Mouse (Mus musculus) Patski (cell line): ENCODE measurements around the gene H1fnt. TPM values are rescaled to one million over a fixed set of nuclear protein-coding genes. Genes with fewer than 3 reads are reported as not detected.

ENCODE experiments used
- ATAC-seq: fragments of 100-300 bp; one replicate; pipeline ENCODE4 v1.8.0; 2021
- CTCF ChIA-PET: fragments of 350-600 bp; sonication (Branson Sonifier 250); formaldehyde crosslinking; loops from one replicate; lab custom pipeline; 2022; ENCODE audit warnings: inconsistent platforms; lab: Charles Lee
- POLR2A ChIA-PET: fragments of 350-600 bp; sonication (Branson Sonifier 250); formaldehyde crosslinking; loops from one replicate; lab custom pipeline; 2022; ENCODE audit warnings: antibody characterized with exemption, inconsistent platforms; lab: Charles Lee
- DNase-seq: peaks from one replicate; pipeline ENCODE4 v3.0.0-alpha.2; 2011; ENCODE audit warnings: low read depth, low spot score
- H3K27me3 ChIP-seq: fragments of 371-371 bp; one replicate; pipeline ENCODE4 v1.5.1; 2021
- CTCF ChIP-seq: fragments of 100-300 bp; IDR thresholded peaks from one replicate; pipeline ENCODE4 v1.5.1; 2021
- in situ Hi-C: fragments of 300-500 bp; cut with MboI; formaldehyde crosslinking; loops from 3 replicates; pipeline ENCODE4 v1.11.1; 2018; ENCODE audit warnings: low pct_unique_long_range_greater_than_20kb, mixed read lengths
- polyA plus RNA-seq: library from polyadenylated mRNA; unstranded; gene quantifications from one replicate; pipeline ENCODE4 v1.2.3, GENCODE M21; 2021

H1fnt gene
- polyA plus RNA-seq: not detected

DNA sequence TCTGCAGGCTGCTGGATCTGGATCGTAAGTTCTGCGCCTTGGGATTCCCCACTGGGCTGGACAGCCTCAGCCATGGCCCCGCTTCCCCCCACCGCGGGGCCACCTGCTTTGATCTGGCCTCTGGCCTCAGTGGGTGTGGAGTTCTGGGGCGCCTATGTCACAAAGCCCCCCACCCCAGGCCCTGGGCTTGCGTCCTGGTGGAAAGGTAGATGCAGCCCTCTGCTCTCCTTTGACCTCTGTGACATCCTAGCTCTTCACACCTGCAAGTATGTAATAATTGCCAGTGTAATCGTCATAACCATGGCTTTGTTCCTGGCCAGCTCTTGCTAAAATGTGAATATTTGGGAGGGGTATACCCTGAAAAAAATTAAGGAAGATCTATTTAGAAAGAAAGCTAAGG lies at the start of gene H1fnt:
Gene H1fnt, minus strand, starts transcription at position 101 of the 400 bp plus-strand sequence.
- ChIA-PET POLR2A (no interaction called here), CTCF (no interaction called here)
- TF ChIP-seq CTCF: no peak
- H3K27me3 ChIP-seq: no peaks in the 10 kb centered on the region
- ATAC-seq (no peak), DNase-seq (no peak)
- in situ Hi-C loops: no loop called here

DNA sequence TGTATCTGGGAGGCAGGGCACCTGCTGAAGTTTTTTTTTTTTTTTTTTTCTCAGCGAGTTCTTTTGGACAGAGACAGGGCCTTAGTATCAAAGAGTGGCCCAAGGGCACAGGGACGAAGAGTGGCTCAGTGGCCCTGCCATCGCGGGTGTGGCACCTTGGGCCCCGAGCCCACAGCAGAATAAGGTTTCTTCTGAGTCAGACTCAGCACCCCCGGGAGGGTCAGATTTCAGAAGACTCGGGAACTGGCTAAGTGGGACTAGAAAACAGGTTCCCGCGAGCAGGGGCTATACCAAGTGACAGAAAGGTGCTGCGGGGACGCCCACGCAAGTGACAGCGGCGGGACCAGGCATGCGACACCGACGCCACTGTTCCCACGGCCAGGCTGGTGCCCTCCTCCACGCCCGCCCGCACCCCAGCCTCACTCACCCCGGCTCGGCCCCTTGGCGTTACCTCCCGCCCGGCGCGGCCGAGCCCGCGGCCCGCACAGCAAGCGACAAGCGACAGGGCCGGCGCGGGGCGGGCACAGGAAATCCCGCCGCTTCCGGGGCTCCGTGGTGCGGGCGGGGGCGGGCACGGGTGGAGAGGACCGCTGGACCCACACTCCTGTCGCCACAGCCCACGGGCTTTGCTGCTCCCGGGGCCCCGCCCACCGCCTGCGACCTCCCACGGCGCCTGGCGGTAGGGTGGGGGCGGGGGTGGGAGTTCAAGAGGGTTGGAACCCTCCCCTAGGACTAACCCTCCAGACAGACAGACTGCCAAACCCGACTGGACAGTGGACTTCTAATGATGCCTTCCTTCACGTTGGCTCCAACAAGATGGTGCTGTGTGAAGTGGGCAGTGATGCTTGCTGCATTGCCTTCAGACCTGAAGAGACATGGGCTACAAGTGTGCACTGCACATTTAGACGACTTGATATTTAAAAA lies 38.8 kb upstream of the H1fnt start, which contains the start of gene Zfp641:
Gene Zfp641, minus strand, starts transcription at position 534 of the 924 bp plus-strand sequence.
- H3K27me3 ChIP-seq: peaks cover 19% of the 10 kb centered on the region
- in situ Hi-C loops: no loop called here
- CTCF ChIA-PET: no interaction called here
- DNase-seq (no peak), ATAC-seq (no peak)
- POLR2A ChIA-PET: no interaction called here
- no peak for TF ChIP-seq CTCF

DNA sequence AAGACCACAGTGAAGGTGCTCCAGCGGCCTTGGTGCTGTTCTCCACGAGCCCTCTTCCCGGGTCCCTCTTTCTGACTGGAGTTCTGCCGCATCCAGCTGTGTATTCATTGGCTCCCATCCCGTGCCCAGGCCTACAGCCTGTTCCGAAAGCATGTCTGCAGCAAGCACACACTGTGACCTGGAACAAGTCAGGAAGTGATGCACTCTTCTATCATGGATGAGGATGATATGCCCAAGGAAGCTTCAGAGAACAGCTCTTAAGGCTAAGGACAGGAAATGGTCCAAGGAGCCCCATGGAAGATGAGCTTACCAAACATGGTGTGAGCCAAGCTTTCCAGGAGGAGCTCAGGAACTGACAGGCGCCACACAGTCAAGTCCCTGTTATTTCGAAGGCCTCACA lies 36.6 kb upstream of the H1fnt start:
- no peak for TF ChIP-seq CTCF
- ATAC-seq: no peak
- no peak for DNase-seq
- CTCF ChIA-PET: no interaction called here
- in situ Hi-C loops: no loop called here
- POLR2A ChIA-PET: no interaction called here
- H3K27me3 ChIP-seq: peaks cover 8% of the 10 kb centered on the region

DNA sequence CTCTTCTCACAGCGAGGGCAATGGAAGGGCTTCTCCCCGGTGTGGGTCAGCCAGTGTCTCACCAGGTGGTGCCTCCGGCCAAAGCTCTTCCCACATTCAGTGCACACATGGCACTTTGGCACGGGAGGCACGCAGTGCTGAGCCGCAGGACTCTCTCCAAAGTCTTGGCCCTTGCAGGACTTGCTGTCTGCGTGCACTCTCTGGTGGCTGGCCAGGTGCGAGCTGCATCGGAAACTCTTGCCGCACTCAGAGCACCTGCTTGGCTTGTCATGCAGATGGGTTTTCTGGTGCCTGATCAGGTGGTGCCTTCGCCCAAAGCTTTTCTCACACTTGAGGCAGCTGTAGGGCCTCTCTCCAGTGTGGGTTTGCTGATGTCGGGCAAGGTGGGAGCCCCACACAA lies 31.5 kb upstream of the H1fnt start:
- in situ Hi-C loops: no loop called here
- no peak for TF ChIP-seq CTCF
- H3K27me3 ChIP-seq: no peaks in the 10 kb centered on the region
- POLR2A ChIA-PET: no interaction called here
- no peak for DNase-seq
- CTCF ChIA-PET: no interaction called here
- ATAC-seq: no peak

DNA sequence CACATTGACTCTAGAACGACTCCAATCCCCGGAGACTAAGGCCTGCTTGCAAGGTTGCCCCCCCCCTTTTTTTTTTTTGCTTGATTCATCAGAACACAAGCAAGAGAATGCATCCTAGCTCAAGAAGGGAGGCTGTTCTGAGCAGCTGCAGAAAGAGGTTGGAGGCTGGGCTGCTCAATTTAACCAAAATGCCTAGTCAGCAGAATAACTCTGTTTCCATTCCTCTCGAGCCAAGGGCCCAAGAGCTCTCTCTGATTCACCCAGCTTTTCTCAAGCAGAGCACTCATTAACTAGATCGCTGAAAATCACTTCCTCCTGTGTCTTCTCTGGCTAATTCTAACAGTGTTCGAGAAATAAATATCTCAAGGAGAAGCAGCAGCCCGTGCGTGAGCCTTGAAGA lies 29.3 kb upstream of the H1fnt start:
- peaks cover 14% of the 10 kb centered on the region for H3K27me3 ChIP-seq
- ATAC-seq (peak; percentile 51), DNase-seq (no peak)
- ChIA-PET POLR2A (no interaction called here), CTCF (no interaction called here)
- in situ Hi-C loops: no loop called here
- TF ChIP-seq CTCF: no peak

DNA sequence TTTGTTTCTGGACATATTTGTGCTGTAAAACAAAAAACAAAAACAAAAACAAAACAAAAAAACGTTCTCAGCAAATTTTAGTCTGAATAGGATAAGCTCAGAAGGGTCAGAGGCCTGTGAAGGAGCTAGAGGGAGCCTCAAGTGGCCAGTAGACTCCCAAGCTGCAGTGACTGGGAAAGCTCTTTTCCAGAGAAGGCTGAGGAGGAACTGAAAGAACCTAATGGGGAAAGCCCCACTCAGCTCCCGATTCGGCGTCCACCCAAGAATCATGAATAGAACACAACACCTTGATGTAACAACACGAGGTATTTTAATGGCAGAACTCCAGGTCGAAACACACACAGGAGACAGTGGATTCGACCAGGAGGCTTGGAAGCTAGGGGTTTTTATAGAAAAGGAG lies 683 bp upstream of the H1fnt start:
- no peak for TF ChIP-seq CTCF
- DNase-seq: no peak
- no peak for ATAC-seq
- POLR2A ChIA-PET: no interaction called here
- CTCF ChIA-PET: no interaction called here
- in situ Hi-C loops: no loop called here
- H3K27me3 ChIP-seq: no peaks in the 10 kb centered on the region

DNA sequence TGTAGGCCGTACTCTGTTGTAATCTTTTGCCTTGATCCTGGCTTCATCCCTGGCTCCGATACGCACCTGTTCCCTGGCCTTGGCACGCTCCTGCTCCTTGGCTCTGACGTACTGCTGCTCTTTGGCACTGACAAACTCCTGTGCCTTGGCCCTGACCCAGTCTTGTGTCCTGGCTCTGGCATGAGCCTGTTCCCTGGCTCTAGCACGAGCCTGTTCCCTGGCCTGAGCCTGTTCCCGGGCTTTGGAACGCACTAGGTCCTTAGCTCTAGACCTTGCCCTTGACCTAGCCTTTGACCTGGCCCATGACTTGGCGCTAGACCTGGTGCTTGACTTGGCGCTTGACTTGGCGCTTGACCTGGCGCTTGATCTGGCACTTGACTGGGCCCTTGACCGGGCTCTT lies 822 bp downstream of the H1fnt start:
- in situ Hi-C loops: no loop called here
- TF ChIP-seq CTCF: no peak
- POLR2A ChIA-PET: no interaction called here
- ATAC-seq: no peak
- DNase-seq: no peak
- H3K27me3 ChIP-seq: no peaks in the 10 kb centered on the region
- CTCF ChIA-PET: no interaction called here

DNA sequence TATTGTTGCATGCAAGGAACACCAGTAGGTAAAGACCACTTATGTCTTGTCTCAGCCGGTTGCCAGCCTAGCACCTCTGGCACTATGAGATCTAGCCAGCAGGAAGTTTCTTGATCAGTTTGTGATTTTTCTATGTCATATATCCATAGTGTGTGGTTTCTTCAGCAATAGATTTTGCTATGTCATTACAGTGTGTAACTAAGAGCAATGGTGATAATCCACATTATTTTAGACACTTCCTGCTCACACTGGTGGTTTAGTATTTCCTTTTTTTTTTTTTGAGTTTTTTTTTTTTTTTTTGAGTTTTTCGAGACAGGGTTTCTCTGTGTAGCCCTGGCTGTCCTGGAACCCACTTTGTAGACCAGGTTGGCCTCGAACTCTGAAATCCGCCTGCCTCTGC lies 21.7 kb downstream of the H1fnt start:
- H3K27me3 ChIP-seq: peaks cover 18% of the 10 kb centered on the region
- DNase-seq: no peak
- TF ChIP-seq CTCF: no peak
- POLR2A ChIA-PET: no interaction called here
- no peak for ATAC-seq
- CTCF ChIA-PET: no interaction called here
- in situ Hi-C loops: no loop called here

DNA sequence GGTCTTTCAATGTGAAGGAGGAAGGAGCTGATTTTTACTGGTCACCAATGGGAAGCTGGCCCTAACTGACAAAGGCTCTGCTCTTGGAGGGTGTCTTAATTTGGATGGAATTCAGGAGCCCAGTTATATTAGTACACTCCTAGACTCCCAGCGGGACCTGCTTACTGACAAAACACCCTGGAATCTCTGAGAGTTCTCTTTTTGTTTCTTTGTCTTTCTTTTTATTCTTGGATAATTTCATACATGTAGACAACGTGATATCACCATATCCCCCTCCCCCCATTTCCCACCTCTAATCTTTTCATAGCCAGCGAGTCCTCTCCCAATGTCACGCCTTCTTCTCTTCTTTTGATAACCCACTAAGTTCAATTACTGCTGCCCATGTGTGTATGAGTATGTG lies 22.7 kb downstream of the H1fnt start, which contains the start of gene Olfr286:
Gene Olfr286, minus strand, starts transcription at position 101 of the 400 bp plus-strand sequence.
- in situ Hi-C loops: no loop called here
- ChIA-PET POLR2A (no interaction called here), CTCF (no interaction called here)
- no peak for TF ChIP-seq CTCF
- peaks cover 22% of the 10 kb centered on the region for H3K27me3 ChIP-seq
- no peak for DNase-seq
- ATAC-seq: no peak

DNA sequence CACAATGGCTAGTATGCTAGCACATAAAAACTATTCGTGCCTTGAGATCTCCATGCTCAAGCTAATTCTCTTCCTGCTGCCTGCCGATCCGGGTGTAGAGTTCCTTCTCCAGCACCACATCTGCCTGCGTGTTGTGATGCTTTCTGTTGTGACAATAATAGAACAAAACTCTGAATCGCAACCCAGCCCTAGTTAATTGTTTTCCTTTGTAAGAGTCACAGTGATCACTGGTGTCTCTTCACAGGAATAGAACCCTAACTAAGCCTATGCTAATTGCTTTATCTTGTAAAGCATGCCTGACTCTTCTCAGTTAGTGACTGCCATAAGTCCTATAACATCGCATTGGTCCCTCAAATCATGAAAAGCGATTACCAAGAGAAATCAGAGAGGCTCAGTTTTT lies 31.0 kb downstream of the H1fnt start:
- in situ Hi-C loops: no loop called here
- DNase-seq (no peak), ATAC-seq (no peak)
- no peak for TF ChIP-seq CTCF
- ChIA-PET CTCF (no interaction called here), POLR2A (no interaction called here)
- H3K27me3 ChIP-seq: peaks cover 14% of the 10 kb centered on the region

DNA sequence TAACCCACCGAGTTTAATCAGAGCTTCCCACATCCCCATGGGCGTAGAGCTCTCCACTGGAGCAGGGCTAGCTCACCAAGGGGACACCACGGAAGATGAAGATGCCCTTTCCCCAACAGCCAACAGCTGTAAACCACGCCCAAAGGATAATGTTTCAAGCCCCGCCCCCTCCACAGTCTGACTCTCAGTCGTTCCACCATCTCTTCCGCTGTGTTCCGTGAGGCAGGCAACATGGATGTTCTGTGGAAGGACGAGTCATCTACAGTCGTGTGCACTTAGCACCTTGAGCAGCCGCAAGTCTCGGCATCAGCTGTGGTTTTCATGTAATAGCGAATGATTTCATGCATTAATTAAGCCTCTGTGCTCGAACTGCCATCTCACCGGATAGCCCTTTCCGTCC lies 31.5 kb downstream of the H1fnt start:
- no peak for ATAC-seq
- in situ Hi-C loops: no loop called here
- ChIA-PET POLR2A (no interaction called here), CTCF (no interaction called here)
- H3K27me3 ChIP-seq: peaks cover 9% of the 10 kb centered on the region
- DNase-seq: no peak
- TF ChIP-seq CTCF: no peak
